Mouse (Mus musculus) liver, embryonic 16.5 days (tissue): Measurements from ENCODE around the gene Sv2b. TPM values are rescaled to one million over a fixed set of nuclear protein-coding genes. Genes with fewer than 3 reads are reported as not detected.

Experiments
- ATAC-seq: fragments of 200-750 bp; cut with Nextera tagmentation; 2 replicates; pipeline ENCODE4 v1.8.0; 2017; ENCODE audit warnings: low read depth, mild to moderate bottlenecking, moderate number of reproducible peaks, moderate library complexity
- H3K27ac ChIP-seq: fragments of 300-500 bp; sonication (generic); 2 replicates; pipeline ENCODE4 v1.5.1; 2014; ENCODE audit warnings: mild to moderate bottlenecking, low read length
- H3K27me3 ChIP-seq: fragments of 300-500 bp; sonication (generic); 2 replicates; pipeline ENCODE4 v1.6.1; 2014; ENCODE audit warnings: low read depth, low read length, mixed read lengths; ENCODE audit not compliant: control insufficient read depth, insufficient read depth
- H3K36me3 ChIP-seq: fragments of 300-500 bp; sonication (generic); 2 replicates; pipeline ENCODE4 v1.6.1; 2014; ENCODE audit warnings: mild to moderate bottlenecking; ENCODE audit not compliant: control insufficient read depth, insufficient read depth
- H3K4me1 ChIP-seq: fragments of 300-500 bp; sonication (generic); 2 replicates; pipeline ENCODE4 v1.6.1; 2014; ENCODE audit warnings: low read depth, low read length, mixed read lengths; ENCODE audit not compliant: control insufficient read depth
- H3K4me2 ChIP-seq: fragments of 300-500 bp; sonication (generic); 2 replicates; pipeline ENCODE4 v1.6.1; 2014; ENCODE audit warnings: low read depth, low read length, mixed read lengths
- H3K4me3 ChIP-seq: fragments of 300-500 bp; sonication (generic); 2 replicates; pipeline ENCODE4 v1.5.1; 2014; ENCODE audit warnings: low read depth, mild to moderate bottlenecking, low read length
- H3K9ac ChIP-seq: fragments of 300-500 bp; sonication (generic); 2 replicates; pipeline ENCODE4 v1.6.1; 2014; ENCODE audit warnings: low read depth, low read length
- H3K9me3 ChIP-seq: fragments of 300-500 bp; sonication (generic); replicated peaks from 2 replicates; pipeline ENCODE4 v1.6.1; 2016; ENCODE audit warnings: low read length; ENCODE audit not compliant: control insufficient read depth
- WGBS: fragments of 180-500 bp; shearing (Covaris S2); extraction: QIAGEN DNeasy Blood & Tissue Kit; methylation state at CpG from one replicate; pipeline ENCODE4 v1.1.7; 2014; ENCODE audit not compliant: insufficient replicate concordance; 5-methylcytosine and 5-hydroxymethylcytosine counted together
- polyA plus RNA-seq: library from polyadenylated mRNA; unstranded; fragments of >200 nt; fragmentation: Nextera tagmentation; extraction: Ambion mirVana; gene quantifications from 2 replicates; pipeline ENCODE4 v1.2.1, GENCODE M21; 2015

Gene Sv2b
- polyA plus RNA-seq, 1 experiment from 2014 or later = 0.02 TPM

GRCm38 (mm10) chr7:75281106-75281505 lies 28.0 kb downstream of the Sv2b start:
- no peak overlapping the region for H3K4me2 ChIP-seq
- ATAC-seq = no peak
- H3K4me1 ChIP-seq = no peaks in the 10 kb centered on the region
- H3K4me3 ChIP-seq = no peak overlapping the region
- no peak overlapping the region for H3K27ac ChIP-seq
- H3K9ac ChIP-seq = no peak overlapping the region
- no peaks in the 10 kb centered on the region for H3K9me3 ChIP-seq
- no peaks in the 10 kb centered on the region for H3K36me3 ChIP-seq
- H3K27me3 ChIP-seq = no peaks in the 10 kb centered on the region
- WGBS = 54% methylated on average over 4 of the region's 4 CpGs

DNA sequence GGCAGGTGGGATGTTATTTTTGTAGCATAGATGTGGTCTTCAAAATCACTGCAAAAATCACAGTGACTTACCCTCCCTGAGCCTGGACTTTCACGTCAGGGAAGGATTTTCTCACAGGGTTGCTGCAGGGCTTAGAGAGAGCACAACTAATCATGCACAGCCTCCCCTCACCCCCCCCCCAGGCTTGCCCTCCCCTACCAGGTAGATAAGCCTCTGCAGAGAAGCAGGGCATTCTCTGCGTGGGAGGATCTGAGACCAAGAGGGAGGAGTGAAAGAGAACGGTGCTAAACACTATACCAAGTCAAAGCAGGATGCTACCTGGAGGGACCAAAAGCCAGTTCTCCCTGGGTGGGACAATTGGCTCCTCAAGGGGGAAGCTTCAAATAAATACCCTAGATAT lies 31.2 kb downstream of the Sv2b start:
- Histone ChIP-seq H3K27me3 (no peaks in the 10 kb centered on the region), H3K9me3 (no peaks in the 10 kb centered on the region), H3K4me2 (no peak overlapping the region), H3K4me3 (no peak overlapping the region), H3K27ac (no peak overlapping the region), H3K36me3 (no peaks in the 10 kb centered on the region), H3K4me1 (no peaks in the 10 kb centered on the region), H3K9ac (no peak overlapping the region)
- no peak for ATAC-seq
- 13% methylated on average over 3 of the region's 3 CpGs for WGBS

- no peak for ATAC-seq
- H3K36me3 ChIP-seq = no peaks in the 10 kb centered on the region
- no peak overlapping the region for H3K4me3 ChIP-seq
- no peak overlapping the region for H3K9ac ChIP-seq
- no peaks in the 10 kb centered on the region for H3K4me1 ChIP-seq
- no peak overlapping the region for H3K4me2 ChIP-seq
- H3K27ac ChIP-seq = no peak overlapping the region
- H3K9me3 ChIP-seq = no peaks in the 10 kb centered on the region
- no peaks in the 10 kb centered on the region for H3K27me3 ChIP-seq
Measured at GRCm38 (mm10) chr7:75276739-75277138, 32.3 kb downstream of the Sv2b start.

DNA sequence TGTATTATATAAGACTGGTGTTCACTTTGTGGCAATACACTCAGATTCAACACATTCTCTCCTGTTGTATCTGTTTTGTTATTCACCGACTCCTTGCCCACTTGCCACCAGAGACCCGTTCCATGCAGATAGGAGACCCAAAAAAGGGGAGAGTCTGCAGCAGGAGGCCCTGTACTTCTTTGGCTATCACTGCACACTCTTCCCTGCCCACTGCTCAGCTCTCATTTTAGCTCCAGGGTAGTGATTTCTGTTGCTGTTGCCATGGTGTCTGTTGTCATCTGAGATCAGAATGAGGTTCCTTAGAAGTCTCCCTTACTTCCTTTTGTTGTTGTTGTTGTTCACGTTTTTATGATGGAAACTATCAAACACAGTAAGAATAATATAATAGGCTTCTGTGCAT lies 34.5 kb downstream of the Sv2b start:
- H3K36me3 ChIP-seq = no peaks in the 10 kb centered on the region

DNA sequence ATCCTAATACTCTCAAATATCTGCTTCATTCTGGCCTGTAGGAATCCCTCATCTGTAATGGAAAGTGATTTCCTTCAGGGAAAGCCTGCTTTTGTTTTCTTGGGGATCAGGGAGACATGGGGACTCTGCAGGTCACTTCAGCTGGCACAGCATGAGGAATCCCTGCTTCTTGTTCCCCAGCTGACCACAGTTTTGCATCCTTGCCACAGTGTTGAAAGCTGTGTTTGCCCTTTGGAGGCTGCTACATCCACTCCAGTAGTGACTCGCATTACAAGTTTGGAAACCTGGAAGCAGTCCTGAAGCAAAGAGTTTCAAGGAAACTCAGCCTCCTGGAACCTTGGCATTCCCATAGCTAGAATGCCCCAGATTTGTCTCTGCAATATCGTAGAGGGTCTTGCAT lies 35.4 kb downstream of the Sv2b start:
- H3K9ac ChIP-seq = no peak overlapping the region
- H3K27ac ChIP-seq = no peak overlapping the region
- H3K9me3 ChIP-seq = no peaks in the 10 kb centered on the region
- H3K4me3 ChIP-seq = no peak overlapping the region
- H3K36me3 ChIP-seq = no peaks in the 10 kb centered on the region
- 57% methylated on average over 2 of the region's 2 CpGs for WGBS
- no peaks in the 10 kb centered on the region for H3K4me1 ChIP-seq
- no peak overlapping the region for H3K4me2 ChIP-seq
- no peaks in the 10 kb centered on the region for H3K27me3 ChIP-seq
- no peak for ATAC-seq

More for the DNA sequence above, 34.5 kb downstream of the Sv2b start:
- H3K4me2 ChIP-seq = no peak overlapping the region
- H3K9me3 ChIP-seq = no peaks in the 10 kb centered on the region
- H3K27me3 ChIP-seq = no peaks in the 10 kb centered on the region
- no peak overlapping the region for H3K9ac ChIP-seq
- no peak overlapping the region for H3K27ac ChIP-seq
- ATAC-seq = no peak
- H3K4me1 ChIP-seq = no peaks in the 10 kb centered on the region
- 36% methylated on average over 3 of the region's 3 CpGs for WGBS
- no peak overlapping the region for H3K4me3 ChIP-seq

GRCm38 (mm10) chr7:75271921-75272381 lies 37.1 kb downstream of the Sv2b start:
- 31% methylated on average over 3 of the region's 3 CpGs for WGBS
- no peaks in the 10 kb centered on the region for H3K36me3 ChIP-seq

GRCm38 (mm10) chr7:75271306-75271705 lies 37.8 kb downstream of the Sv2b start:
- WGBS = 54% methylated on average over 3 of the region's 3 CpGs
- Histone ChIP-seq H3K9me3 (no peaks in the 10 kb centered on the region), H3K4me1 (no peaks in the 10 kb centered on the region), H3K9ac (no peak overlapping the region), H3K4me3 (no peak overlapping the region), H3K27ac (no peak overlapping the region), H3K36me3 (no peaks in the 10 kb centered on the region), H3K27me3 (no peaks in the 10 kb centered on the region), H3K4me2 (no peak overlapping the region)
- no peak for ATAC-seq

More at GRCm38 (mm10) chr7:75271921-75272381, 37.1 kb downstream of the Sv2b start:
- H3K9ac ChIP-seq = no peak overlapping the region
- H3K27ac ChIP-seq = no peak overlapping the region
- H3K27me3 ChIP-seq = no peaks in the 10 kb centered on the region
- H3K9me3 ChIP-seq = no peaks in the 10 kb centered on the region
- no peak for ATAC-seq
- no peak overlapping the region for H3K4me2 ChIP-seq
- H3K4me1 ChIP-seq = no peaks in the 10 kb centered on the region
- no peak overlapping the region for H3K4me3 ChIP-seq

DNA sequence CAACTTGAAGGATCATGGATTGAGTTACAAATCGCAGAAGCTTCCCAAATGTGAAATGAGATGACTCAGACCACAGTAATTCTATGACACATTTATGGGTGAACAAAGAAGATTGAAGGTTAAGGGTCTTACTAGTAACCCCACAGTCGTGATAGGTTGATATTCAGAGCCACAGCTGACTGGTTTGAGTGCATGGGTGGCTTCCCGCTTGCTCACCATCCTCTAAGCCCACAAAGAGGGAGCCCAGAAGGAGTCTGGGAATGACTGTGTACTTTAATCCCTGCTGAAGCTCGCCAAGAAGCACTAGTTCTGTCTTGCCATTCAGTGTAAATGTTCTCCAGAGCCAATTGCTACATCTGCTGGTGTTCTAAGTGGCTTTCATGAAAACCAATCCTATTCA lies 41.8 kb downstream of the Sv2b start:
- Histone ChIP-seq H3K9me3 (no peaks in the 10 kb centered on the region), H3K36me3 (no peaks in the 10 kb centered on the region), H3K27ac (no peak overlapping the region), H3K4me3 (no peak overlapping the region), H3K4me2 (no peak overlapping the region), H3K27me3 (no peaks in the 10 kb centered on the region), H3K4me1 (no peaks in the 10 kb centered on the region), H3K9ac (no peak overlapping the region)
- 41% methylated on average over 4 of the region's 4 CpGs for WGBS
- no peak for ATAC-seq

DNA sequence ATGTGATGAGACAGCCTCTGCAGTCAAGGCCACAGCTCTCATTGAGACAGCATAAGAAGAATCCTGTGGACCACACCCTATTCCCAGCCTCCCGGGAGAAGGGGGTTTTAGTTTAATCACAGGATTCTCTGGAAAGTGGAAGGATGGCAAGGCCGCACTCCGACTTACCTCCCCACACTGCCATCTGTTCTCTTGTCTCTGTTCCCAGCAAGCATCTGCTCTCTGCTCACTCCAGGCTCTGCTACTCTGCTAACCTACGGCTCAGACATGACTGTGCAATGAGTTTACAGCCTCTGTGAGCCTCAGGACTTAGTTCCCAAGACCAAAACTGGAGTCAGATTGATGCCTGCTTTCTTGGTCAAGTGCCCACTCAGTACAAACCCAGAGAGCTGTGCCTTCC lies 43.8 kb downstream of the Sv2b start:
- WGBS = 61% methylated on average over 4 of the region's 4 CpGs
- no peak for ATAC-seq
- Histone ChIP-seq H3K4me1 (no peaks in the 10 kb centered on the region), H3K4me3 (no peak overlapping the region), H3K9me3 (no peaks in the 10 kb centered on the region), H3K27me3 (no peaks in the 10 kb centered on the region), H3K9ac (no peak overlapping the region), H3K36me3 (no peaks in the 10 kb centered on the region), H3K27ac (no peak overlapping the region), H3K4me2 (no peak overlapping the region)

GRCm38 (mm10) chr7:75259945-75260344 lies 49.1 kb downstream of the Sv2b start:
- ATAC-seq = no peak
- Histone ChIP-seq H3K27me3 (no peaks in the 10 kb centered on the region), H3K4me3 (no peak overlapping the region), H3K4me2 (no peak overlapping the region), H3K9ac (no peak overlapping the region), H3K36me3 (no peaks in the 10 kb centered on the region), H3K27ac (no peak overlapping the region), H3K4me1 (no peaks in the 10 kb centered on the region), H3K9me3 (no peaks in the 10 kb centered on the region)
- WGBS = 43% methylated on average over 3 of the region's 3 CpGs
